Mouse (Mus musculus) kidney, adult 11 months (tissue): ENCODE measurements around the gene Myo18a.

ENCODE experiments used
- DNase-seq: peaks from one replicate; pipeline ENCODE4 v3.0.0; 2022

The Myo18a gene

GRCm38 (mm10) chr11:77800491-77800868 lies 37.4 kb downstream of the Myo18a start:
- DNase-seq = no peak

- peak; percentile 80 for DNase-seq
Measured at GRCm38 (mm10) chr11:77800869-77801701, 38.0 kb downstream of the Myo18a start.

- no peak for DNase-seq
Measured at GRCm38 (mm10) chr11:77802341-77802865, 39.4 kb downstream of the Myo18a start.

GRCm38 (mm10) chr11:77806218-77806617 lies 43.2 kb downstream of the Myo18a start:
- DNase-seq = peak; percentile 52

- DNase-seq = no peak
Measured at GRCm38 (mm10) chr11:77806855-77807254, 43.8 kb downstream of the Myo18a start.

GRCm38 (mm10) chr11:77808051-77808465 lies 45.0 kb downstream of the Myo18a start:
- no peak for DNase-seq

GRCm38 (mm10) chr11:77809215-77809614 lies 46.2 kb downstream of the Myo18a start:
- DNase-seq = no peak

GRCm38 (mm10) chr11:77810018-77810417 lies 47.0 kb downstream of the Myo18a start:
- DNase-seq = no peak

GRCm38 (mm10) chr11:77813969-77814368 lies 50.9 kb downstream of the Myo18a start:
- no peak for DNase-seq

- DNase-seq = peak; percentile 45
Measured at GRCm38 (mm10) chr11:77816003-77816402, 53.0 kb downstream of the Myo18a start.

- peak; percentile 47 for DNase-seq
Measured at GRCm38 (mm10) chr11:77821648-77822047, 58.6 kb downstream of the Myo18a start.

GRCm38 (mm10) chr11:77822781-77823180 lies 59.7 kb downstream of the Myo18a start:
- no peak for DNase-seq

GRCm38 (mm10) chr11:77825853-77826252 lies 62.8 kb downstream of the Myo18a start:
- peak; percentile 68 for DNase-seq

GRCm38 (mm10) chr11:77826311-77826710 lies 63.3 kb downstream of the Myo18a start:
- DNase-seq = no peak

GRCm38 (mm10) chr11:77827241-77827995 lies 64.4 kb downstream of the Myo18a start:
- peak; percentile 80 for DNase-seq

- no peak for DNase-seq
Measured at GRCm38 (mm10) chr11:77828163-77828562, 65.1 kb downstream of the Myo18a start.

- no peak for DNase-seq
Measured at GRCm38 (mm10) chr11:77829043-77829841, 66.2 kb downstream of the Myo18a start.

- peak; percentile 64 for DNase-seq
Measured at GRCm38 (mm10) chr11:77830875-77831274, 67.8 kb downstream of the Myo18a start.

GRCm38 (mm10) chr11:77832541-77832940 lies 69.5 kb downstream of the Myo18a start:
- no peak for DNase-seq

GRCm38 (mm10) chr11:77835109-77835508 lies 72.1 kb downstream of the Myo18a start:
- DNase-seq = no peak

- no peak for DNase-seq
Measured at GRCm38 (mm10) chr11:77836290-77836689, 73.2 kb downstream of the Myo18a start.

GRCm38 (mm10) chr11:77836751-77837150 lies 73.7 kb downstream of the Myo18a start:
- peak; percentile 79 for DNase-seq

GRCm38 (mm10) chr11:77837856-77838255 lies 74.8 kb downstream of the Myo18a start:
- DNase-seq = no peak
